Mouse (Mus musculus): ENCODE measurements around the gene Fhdc1. TPM values are rescaled to one million over a fixed set of nuclear protein-coding genes. Genes with fewer than 3 reads are reported as not detected.

The Fhdc1 gene
- polyA plus RNA-seq, 1 experiment = 6.8 TPM

GRCm38 (mm10) chr3:84405523-84405922 lies 74.7 kb downstream of the Fhdc1 start:
- WGBS = 87% methylated on average over 4 of the region's 4 CpGs
- Histone ChIP-seq H3K4me3 (replicated peaks; ENCODE audit: insufficient read depth, low read depth, low read length) (no peak overlapping the region), H3K27ac (ENCODE audit: insufficient read depth, low read length) (no peak overlapping the region), H3K4me1 (ENCODE audit: control insufficient read depth, insufficient read depth, low read length) (no peaks in the 10 kb centered on the region), H3K27me3 (ENCODE audit: control insufficient read depth, insufficient read depth, low read length) (no peaks in the 10 kb centered on the region)
- no peak for TF ChIP-seq POLR2A (IDR thresholded peaks at IDR 0.05; ENCODE audit: borderline replicate concordance, insufficient read depth, low read length)
- TF ChIP-seq CTCF (IDR thresholded peaks at IDR 0.05; ENCODE audit: borderline replicate concordance, insufficient read depth, low read depth, low read length) = no peak
- no peak for DNase-seq

DNA sequence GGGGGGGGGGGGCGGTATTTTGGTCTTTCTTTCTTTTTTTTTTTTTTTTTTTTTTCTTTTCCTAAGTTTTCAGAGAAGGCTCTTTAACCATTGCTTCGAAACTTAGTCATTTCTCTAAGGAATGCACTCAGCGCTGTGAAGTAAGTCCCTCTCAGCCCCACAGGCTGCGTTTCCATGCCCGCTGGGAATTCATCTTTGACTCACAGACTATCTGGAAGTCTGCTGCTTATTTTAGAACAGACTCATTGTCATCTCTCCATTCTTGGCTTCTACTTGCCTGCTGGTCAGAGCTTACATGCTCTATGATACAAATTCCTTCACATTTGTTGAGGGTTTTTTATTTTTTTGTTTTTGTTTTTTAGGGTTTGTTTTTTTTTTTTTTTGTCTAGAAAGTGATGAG lies 76.8 kb downstream of the Fhdc1 start:
- no peak overlapping the region for H3K4me3 ChIP-seq (replicated peaks; ENCODE audit: insufficient read depth, low read depth, low read length)
- no peaks in the 10 kb centered on the region for H3K27me3 ChIP-seq (ENCODE audit: control insufficient read depth, insufficient read depth, low read length)
- no peak for DNase-seq
- TF ChIP-seq CTCF (IDR thresholded peaks at IDR 0.05; ENCODE audit: borderline replicate concordance, insufficient read depth, low read depth, low read length) = no peak
- no peak for TF ChIP-seq POLR2A (IDR thresholded peaks at IDR 0.05; ENCODE audit: borderline replicate concordance, insufficient read depth, low read length)
- H3K4me1 ChIP-seq (ENCODE audit: control insufficient read depth, insufficient read depth, low read length) = no peaks in the 10 kb centered on the region
- H3K27ac ChIP-seq (ENCODE audit: insufficient read depth, low read length) = no peak overlapping the region
- 28% methylated on average over 5 of the region's 5 CpGs for WGBS

- no peak for DNase-seq
- Histone ChIP-seq H3K4me3 (replicated peaks; ENCODE audit: insufficient read depth, low read depth, low read length) (no peak overlapping the region), H3K27ac (ENCODE audit: insufficient read depth, low read length) (no peak overlapping the region), H3K4me1 (ENCODE audit: control insufficient read depth, insufficient read depth, low read length) (no peaks in the 10 kb centered on the region), H3K27me3 (ENCODE audit: control insufficient read depth, insufficient read depth, low read length) (no peaks in the 10 kb centered on the region)
- WGBS = 25% methylated on average over 2 of the region's 2 CpGs
- no peak for TF ChIP-seq CTCF (IDR thresholded peaks at IDR 0.05; ENCODE audit: borderline replicate concordance, insufficient read depth, low read depth, low read length)
- TF ChIP-seq POLR2A (IDR thresholded peaks at IDR 0.05; ENCODE audit: borderline replicate concordance, insufficient read depth, low read length) = no peak
Observed at GRCm38 (mm10) chr3:84402716-84403115, 77.5 kb downstream of the Fhdc1 start.

- Histone ChIP-seq H3K27me3 (ENCODE audit: control insufficient read depth, insufficient read depth, low read length) (no peaks in the 10 kb centered on the region), H3K27ac (ENCODE audit: insufficient read depth, low read length) (no peak overlapping the region), H3K4me3 (replicated peaks; ENCODE audit: insufficient read depth, low read depth, low read length) (no peak overlapping the region), H3K4me1 (ENCODE audit: control insufficient read depth, insufficient read depth, low read length) (no peaks in the 10 kb centered on the region)
- TF ChIP-seq POLR2A (IDR thresholded peaks at IDR 0.05; ENCODE audit: borderline replicate concordance, insufficient read depth, low read length) (no peak), CTCF (IDR thresholded peaks at IDR 0.05; ENCODE audit: borderline replicate concordance, insufficient read depth, low read depth, low read length) (no peak)
- no peak for DNase-seq
- 25% methylated on average over 4 of the region's 4 CpGs for WGBS
Observed at GRCm38 (mm10) chr3:84397976-84398375, 82.3 kb downstream of the Fhdc1 start.

- no peaks in the 10 kb centered on the region for H3K4me1 ChIP-seq (ENCODE audit: control insufficient read depth, insufficient read depth, low read length)
Observed at GRCm38 (mm10) chr3:84396240-84396639, 84.0 kb downstream of the Fhdc1 start.

GRCm38 (mm10) chr3:84395840-84396239 lies 84.4 kb downstream of the Fhdc1 start:
- TF ChIP-seq CTCF (IDR thresholded peaks at IDR 0.05; ENCODE audit: borderline replicate concordance, insufficient read depth, low read depth, low read length) (no peak), POLR2A (IDR thresholded peaks at IDR 0.05; ENCODE audit: borderline replicate concordance, insufficient read depth, low read length) (no peak)
- Histone ChIP-seq H3K27me3 (ENCODE audit: control insufficient read depth, insufficient read depth, low read length) (no peaks in the 10 kb centered on the region), H3K4me1 (ENCODE audit: control insufficient read depth, insufficient read depth, low read length) (no peaks in the 10 kb centered on the region), H3K4me3 (replicated peaks; ENCODE audit: insufficient read depth, low read depth, low read length) (no peak overlapping the region), H3K27ac (ENCODE audit: insufficient read depth, low read length) (no peak overlapping the region)
- DNase-seq = no peak

More at GRCm38 (mm10) chr3:84396240-84396639, 84.0 kb downstream of the Fhdc1 start:
- Histone ChIP-seq H3K27ac (ENCODE audit: insufficient read depth, low read length) (no peak overlapping the region), H3K4me3 (replicated peaks; ENCODE audit: insufficient read depth, low read depth, low read length) (no peak overlapping the region), H3K27me3 (ENCODE audit: control insufficient read depth, insufficient read depth, low read length) (no peaks in the 10 kb centered on the region)
- DNase-seq = no peak
- 89% methylated on average over 2 of the region's 2 CpGs for WGBS
- TF ChIP-seq CTCF (IDR thresholded peaks at IDR 0.05; ENCODE audit: borderline replicate concordance, insufficient read depth, low read depth, low read length) (no peak), POLR2A (IDR thresholded peaks at IDR 0.05; ENCODE audit: borderline replicate concordance, insufficient read depth, low read length) (no peak)

GRCm38 (mm10) chr3:84394841-84395447 lies 85.3 kb downstream of the Fhdc1 start:
- no peak overlapping the region for H3K4me3 ChIP-seq (replicated peaks; ENCODE audit: insufficient read depth, low read depth, low read length)
- no peak for DNase-seq

More at GRCm38 (mm10) chr3:84394841-84395447, 85.3 kb downstream of the Fhdc1 start:
- no peak overlapping the region for H3K27ac ChIP-seq (ENCODE audit: insufficient read depth, low read length)
- no peaks in the 10 kb centered on the region for H3K4me1 ChIP-seq (ENCODE audit: control insufficient read depth, insufficient read depth, low read length)
- TF ChIP-seq POLR2A (IDR thresholded peaks at IDR 0.05; ENCODE audit: borderline replicate concordance, insufficient read depth, low read length) (no peak), CTCF (IDR thresholded peaks at IDR 0.05; ENCODE audit: borderline replicate concordance, insufficient read depth, low read depth, low read length) (no peak)
- H3K27me3 ChIP-seq (ENCODE audit: control insufficient read depth, insufficient read depth, low read length) = no peaks in the 10 kb centered on the region
- 85% methylated on average over 8 of the region's 8 CpGs for WGBS

Other genes with a start within 250 kb of the Fhdc1 start
- 120 and 129 TPM in 2 replicates for gene Trim2, start 173.6 kb downstream of the Fhdc1 start, polyA plus RNA-seq (2012; rRNA removed)
- 16.6 and 17.1 TPM in 2 replicates for gene Arfip1, start 102.2 kb upstream of the Fhdc1 start, polyA plus RNA-seq (2012; rRNA removed)
- gene Tigd4, start 113.1 kb upstream of the Fhdc1 start, polyA plus RNA-seq (2012; rRNA removed) = 0.06 and 0.11 TPM in 2 replicates
- 0.46 and 0.62 TPM in 2 replicates for gene Tmem154, start 185.8 kb upstream of the Fhdc1 start, polyA plus RNA-seq (2012; rRNA removed)

Data from cerebellum, adult 2 months (tissue).